Mouse (Mus musculus): ENCODE data around the gene Vkorc1.

- TF ChIP-seq CTCF (IDR thresholded peaks at IDR 0.05; ENCODE audit: low read depth) (no peak), EP300 (IDR thresholded peaks at IDR 0.05; ENCODE audit: low read depth) (no peak)
Measured at GRCm38 (mm10) chr7:127890798-127891197, 4.6 kb downstream of the Vkorc1 start, which contains the start of gene Prss53.

Measured in liver, postnatal 0 days (tissue).